Mouse (Mus musculus) megakaryocyte, adult 5-6 weeks (primary cell): ENCODE data around the gene 1700008O03Rik. TPM values are rescaled to one million over a fixed set of nuclear protein-coding genes. Genes with fewer than 3 reads are reported as not detected.

Source experiments
- ATAC-seq: 2 replicates; pipeline ENCODE4 v1.8.0; 2016; ENCODE audit warnings: mild to moderate bottlenecking, inconsistent platforms; ENCODE audit not compliant: poor library complexity, severe bottlenecking
- total RNA-seq, 2 experiments: library from RNA; stranded (forward) in 1 of 2; stranded (reverse) in 1 of 2; fragments of 153-499, 151-499 nt in 1 of 2; fragments of 221-1000, 200-1000 nt in 1 of 2; gene quantifications; 2 replicates each; pipeline versions ENCODE4 v1.2.3 to v1.2.4; 2015 to 2017

Gene 1700008O03Rik
- total RNA-seq, 2 experiments from 2014 or later, result 0.42 TPM; not detected in 1

- ATAC-seq, result no peak
Observed at GRCm38 (mm10) chr7:44378290-44378689, 7.3 kb downstream of the 1700008O03Rik start.

- ATAC-seq, result no peak
Observed at GRCm38 (mm10) chr7:44375793-44376192, 9.8 kb downstream of the 1700008O03Rik start.

- ATAC-seq, result no peak
Observed at GRCm38 (mm10) chr7:44375207-44375606, 10.4 kb downstream of the 1700008O03Rik start.

- no peak for ATAC-seq
Observed at GRCm38 (mm10) chr7:44374756-44375155, 10.9 kb downstream of the 1700008O03Rik start.

GRCm38 (mm10) chr7:44373889-44374652 is 11.5 kb downstream of the 1700008O03Rik start:
- ATAC-seq, result peak; percentile 91

- ATAC-seq, result no peak
Observed at GRCm38 (mm10) chr7:44373460-44373859, 12.2 kb downstream of the 1700008O03Rik start.

- ATAC-seq, result no peak
Observed at GRCm38 (mm10) chr7:44372678-44373077, 12.9 kb downstream of the 1700008O03Rik start.

- no peak for ATAC-seq
Observed at GRCm38 (mm10) chr7:44360792-44361301, 24.8 kb downstream of the 1700008O03Rik start.

- ATAC-seq, result peak; percentile 87
Observed at GRCm38 (mm10) chr7:44359908-44360672, 25.5 kb downstream of the 1700008O03Rik start.

- no peak for ATAC-seq
Observed at GRCm38 (mm10) chr7:44358886-44359654, 26.6 kb downstream of the 1700008O03Rik start.

- ATAC-seq, result no peak
Observed at GRCm38 (mm10) chr7:44358012-44358411, 27.6 kb downstream of the 1700008O03Rik start.

GRCm38 (mm10) chr7:44357531-44357930 is 28.1 kb downstream of the 1700008O03Rik start:
- no peak for ATAC-seq

- no peak for ATAC-seq
Observed at GRCm38 (mm10) chr7:44356590-44357481, 28.8 kb downstream of the 1700008O03Rik start.

GRCm38 (mm10) chr7:44355411-44355810 is 30.2 kb downstream of the 1700008O03Rik start:
- no peak for ATAC-seq

- ATAC-seq, result no peak
Observed at GRCm38 (mm10) chr7:44353601-44354340, 31.8 kb downstream of the 1700008O03Rik start.

GRCm38 (mm10) chr7:44352750-44353600 is 32.6 kb downstream of the 1700008O03Rik start:
- ATAC-seq, result no peak

- no peak for ATAC-seq
Observed at GRCm38 (mm10) chr7:44351881-44352749, 33.5 kb downstream of the 1700008O03Rik start.
